Mouse (Mus musculus) lung, postnatal 14 days (tissue): ENCODE results near the gene G6pdx.

Source experiments
- DNase-seq: peaks from one replicate; pipeline ENCODE4 v3.0.0; 2021

The G6pdx gene

DNA sequence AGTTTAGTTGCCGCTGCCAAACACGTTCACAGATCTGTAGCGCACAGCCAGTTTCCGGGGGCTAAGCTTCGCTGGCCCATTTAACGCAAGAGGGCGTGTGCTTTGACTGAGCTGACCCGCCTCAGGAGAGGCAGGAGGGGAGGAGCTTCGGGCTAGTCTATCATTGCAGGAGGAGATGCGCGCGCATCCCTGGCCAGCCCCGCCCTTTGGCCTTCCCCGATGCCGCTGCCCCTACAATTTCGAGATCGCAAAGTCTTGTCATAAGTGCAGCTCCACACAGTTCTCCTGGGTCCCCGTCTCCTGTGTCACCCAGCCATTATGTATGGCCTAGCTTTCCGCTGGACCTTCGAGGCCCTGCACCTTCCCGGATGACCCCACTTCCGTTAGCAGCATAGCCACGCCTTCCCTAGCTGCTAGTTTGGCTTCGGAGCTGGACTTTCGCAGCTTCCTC lies at the start of gene G6pdx:
G6pdx (minus strand) TSS at position 369 of the 451 bp plus-strand sequence.
- peak; percentile 88 for DNase-seq

DNA sequence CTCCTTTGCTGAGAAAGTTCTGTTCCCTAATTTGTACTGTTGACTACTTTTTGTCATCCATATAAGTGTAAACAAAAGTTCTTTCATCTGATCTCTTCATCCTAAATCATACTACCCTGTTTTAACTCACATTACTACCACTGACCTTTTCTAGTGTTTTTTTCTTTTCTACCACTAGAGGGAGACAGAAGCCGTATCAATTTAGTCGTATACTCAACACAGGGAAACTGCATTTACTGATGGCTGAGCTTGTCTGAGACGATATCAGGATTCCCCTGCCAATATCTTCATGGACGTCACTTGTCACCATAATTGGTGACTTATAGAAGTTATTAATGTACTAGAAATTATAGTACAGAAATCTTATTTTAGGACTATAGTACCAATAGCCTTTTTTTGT lies 23.8 kb upstream of the G6pdx start:
- DNase-seq, result no peak

GRCm38 (mm10) chrX:74451157-74451912 lies 22.3 kb upstream of the G6pdx start:
- no peak for DNase-seq

DNA sequence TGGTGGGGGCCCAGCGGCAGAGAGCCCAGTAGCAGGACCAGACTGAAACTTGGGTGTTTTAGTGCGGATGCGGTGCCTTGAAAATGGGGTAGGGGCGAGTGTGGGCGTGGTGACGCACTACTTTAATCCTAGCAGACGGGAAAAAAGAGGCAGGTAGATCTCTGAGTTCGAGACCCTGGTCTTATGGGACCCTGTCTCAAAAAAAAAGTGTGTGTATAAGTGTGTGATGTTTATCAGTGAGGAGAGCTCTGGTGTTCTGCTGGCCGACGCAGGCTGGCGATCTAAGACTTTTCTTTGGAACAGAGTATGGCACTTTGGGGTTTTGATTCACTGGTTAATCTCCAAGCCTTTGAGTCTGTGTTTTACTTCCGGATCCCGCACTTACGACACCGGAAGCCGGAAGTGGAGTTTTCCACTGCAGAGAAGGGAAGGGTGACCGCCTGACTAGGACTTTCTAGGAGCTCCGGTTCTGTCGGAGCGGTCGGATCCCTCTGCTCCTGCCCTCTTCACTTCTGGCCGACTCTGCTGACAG lies 362 bp upstream of the G6pdx start:
- peak; percentile 73 for DNase-seq

GRCm38 (mm10) chrX:74428146-74428825 lies 708 bp downstream of the G6pdx start:
- DNase-seq, result no peak

DNA sequence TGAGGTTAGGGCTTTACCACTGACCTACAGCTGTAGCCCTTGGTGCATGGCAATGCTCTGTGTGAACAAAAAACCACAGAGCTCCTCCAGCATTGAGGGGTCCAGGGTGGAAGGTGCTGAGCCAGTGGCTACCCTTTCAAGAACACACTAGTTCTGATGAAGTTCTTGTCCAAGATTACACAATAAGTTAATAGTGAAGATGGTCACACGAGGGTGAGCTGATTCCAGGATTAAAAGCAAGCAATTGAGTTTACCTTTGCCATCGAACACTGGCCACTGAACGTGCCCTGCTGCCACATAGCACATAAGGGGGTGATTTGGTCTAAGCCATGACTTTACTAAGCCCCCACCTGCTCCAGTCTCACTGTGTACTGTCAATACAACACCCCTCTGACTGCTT lies 1.9 kb downstream of the G6pdx start:
- no peak for DNase-seq

- DNase-seq, result no peak
Observed at GRCm38 (mm10) chrX:74426256-74426655, 2.7 kb downstream of the G6pdx start.

DNA sequence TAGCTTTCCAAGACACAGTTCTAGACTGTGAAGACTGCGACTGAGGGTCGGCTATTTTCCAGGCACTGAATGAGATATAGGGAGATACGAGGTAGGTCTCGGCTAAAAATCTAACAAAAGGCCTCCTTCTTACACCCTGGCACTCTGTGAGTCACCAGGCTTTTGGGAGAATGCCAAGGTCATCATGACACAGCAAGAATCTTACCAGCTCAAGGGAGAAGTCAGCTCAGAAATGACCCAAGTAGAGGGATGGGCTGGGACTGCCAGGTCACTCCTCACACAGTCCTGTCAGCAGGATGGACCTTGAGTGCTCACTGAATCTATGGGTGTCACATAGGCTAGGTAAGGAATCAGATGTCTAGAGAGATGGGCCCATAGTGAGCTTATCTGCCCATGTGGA lies 3.8 kb downstream of the G6pdx start:
- DNase-seq, result peak; percentile 42

- no peak for DNase-seq
Observed at GRCm38 (mm10) chrX:74424443-74424842, 4.6 kb downstream of the G6pdx start.

GRCm38 (mm10) chrX:74413377-74413776 lies 15.6 kb downstream of the G6pdx start:
- DNase-seq, result peak; percentile 71

DNA sequence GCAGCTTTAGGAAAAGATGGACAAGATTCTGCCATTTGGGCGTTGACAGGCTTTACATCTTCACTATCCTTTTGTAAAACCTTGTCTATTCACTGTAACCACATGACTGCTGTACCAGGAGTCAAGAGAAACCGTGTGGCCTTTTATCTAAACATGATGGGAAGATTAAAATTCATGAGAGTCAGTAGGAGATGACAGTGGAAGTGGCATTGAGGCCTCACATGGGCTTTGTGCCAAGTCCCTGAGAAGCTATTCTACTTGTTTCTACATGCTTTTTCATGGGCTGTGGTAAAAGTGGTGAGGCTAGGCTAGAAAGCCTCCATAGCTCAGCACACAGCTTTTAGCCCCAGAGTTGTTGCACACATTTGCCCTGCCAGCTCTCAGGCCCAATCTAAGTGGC lies 20.7 kb downstream of the G6pdx start:
- DNase-seq, result no peak

GRCm38 (mm10) chrX:74400136-74400535 lies 28.9 kb downstream of the G6pdx start:
- no peak for DNase-seq

DNA sequence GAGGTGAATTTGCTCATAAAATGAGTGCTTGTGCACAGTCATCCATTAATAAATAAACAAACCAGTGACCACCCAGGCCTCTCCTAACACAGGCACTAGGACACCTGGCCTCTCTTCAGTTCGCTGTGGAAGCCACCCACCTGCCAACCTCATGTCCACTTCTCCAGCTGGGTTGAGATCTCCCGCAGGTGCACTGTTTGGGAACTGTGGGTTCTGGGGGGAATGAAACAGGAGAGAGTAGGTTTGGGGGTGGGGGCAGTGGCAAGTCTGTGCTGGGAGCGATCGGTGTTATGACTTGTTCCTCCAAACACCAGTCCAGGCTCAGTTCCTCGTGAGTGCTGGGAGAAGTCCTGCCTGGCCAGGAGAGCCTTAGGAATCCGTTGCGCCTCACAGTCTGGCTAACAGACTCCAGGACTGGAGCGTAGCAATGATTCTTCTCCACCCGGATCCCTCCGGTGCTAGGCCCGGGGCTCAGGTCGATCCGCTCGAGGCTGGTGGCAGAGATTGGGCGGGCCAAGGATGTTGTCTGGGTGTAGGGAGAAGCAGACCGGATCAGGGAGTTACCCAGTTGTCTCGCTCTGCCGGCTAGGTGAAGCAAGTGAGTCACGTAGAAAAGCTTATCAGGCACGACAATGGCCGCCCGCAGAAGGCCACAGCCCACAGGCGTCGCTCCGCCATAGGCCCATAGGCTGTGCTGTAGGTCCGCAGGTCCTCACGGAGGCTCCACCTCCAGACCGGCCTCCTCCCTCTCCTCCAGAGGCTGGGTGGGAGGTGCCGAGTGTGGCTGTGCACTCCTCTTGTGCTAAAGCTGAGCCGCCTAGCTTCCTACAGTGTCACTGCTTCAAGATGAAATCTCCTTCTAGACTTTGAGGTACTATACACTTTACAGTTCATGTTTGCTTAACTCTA lies 36.2 kb downstream of the G6pdx start, which contains the start of the genes Fam3a and Ikbkg:
Fam3a (minus strand) TSS at position 738 of the 909 bp plus-strand sequence.
Ikbkg (plus strand) TSS at position 756 of the 909 bp plus-strand sequence.
- DNase-seq, result peak; percentile 80

- no peak for DNase-seq
Observed at GRCm38 (mm10) chrX:74388153-74388552, 40.8 kb downstream of the G6pdx start.

GRCm38 (mm10) chrX:74384451-74384850 lies 44.5 kb downstream of the G6pdx start:
- DNase-seq, result no peak

DNA sequence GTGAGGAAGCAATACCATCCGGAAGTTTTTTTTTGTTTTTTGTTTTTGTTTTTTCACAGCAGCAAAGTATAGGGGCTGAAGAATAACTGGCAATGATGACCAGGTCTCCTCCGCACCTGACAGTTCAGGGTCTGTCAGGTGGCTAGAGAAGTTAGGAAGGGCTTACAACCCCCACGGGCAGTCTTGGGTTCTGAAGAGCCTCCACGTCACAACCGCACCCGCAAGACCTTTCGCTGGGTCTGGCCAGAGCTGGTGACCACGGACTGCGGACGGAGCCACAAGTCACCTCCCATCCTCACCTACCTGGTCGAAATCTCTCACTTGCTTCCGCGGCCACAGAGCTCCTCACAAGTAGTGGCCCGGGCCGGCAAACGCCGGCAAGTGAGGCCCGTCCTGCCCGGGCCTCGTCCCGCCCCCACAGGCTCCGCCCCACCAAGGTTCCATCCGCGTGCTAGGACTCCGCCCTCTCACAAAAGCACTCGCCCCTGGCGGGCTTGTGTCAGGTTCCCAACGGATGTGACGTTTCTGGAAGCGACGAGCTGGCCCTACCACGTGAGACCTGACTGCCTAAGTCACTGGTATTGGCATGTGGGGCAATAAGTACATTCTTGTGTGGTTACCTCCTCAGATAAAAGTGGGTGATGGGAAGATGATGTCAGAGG lies 56.0 kb downstream of the G6pdx start, which contains the start of the genes Ubl4a and Slc10a3:
Ubl4a (minus strand) TSS at position 331 of the 662 bp plus-strand sequence.
Slc10a3 (minus strand) TSS at position 462 of the 662 bp plus-strand sequence.
- DNase-seq, result peak; percentile 84

DNA sequence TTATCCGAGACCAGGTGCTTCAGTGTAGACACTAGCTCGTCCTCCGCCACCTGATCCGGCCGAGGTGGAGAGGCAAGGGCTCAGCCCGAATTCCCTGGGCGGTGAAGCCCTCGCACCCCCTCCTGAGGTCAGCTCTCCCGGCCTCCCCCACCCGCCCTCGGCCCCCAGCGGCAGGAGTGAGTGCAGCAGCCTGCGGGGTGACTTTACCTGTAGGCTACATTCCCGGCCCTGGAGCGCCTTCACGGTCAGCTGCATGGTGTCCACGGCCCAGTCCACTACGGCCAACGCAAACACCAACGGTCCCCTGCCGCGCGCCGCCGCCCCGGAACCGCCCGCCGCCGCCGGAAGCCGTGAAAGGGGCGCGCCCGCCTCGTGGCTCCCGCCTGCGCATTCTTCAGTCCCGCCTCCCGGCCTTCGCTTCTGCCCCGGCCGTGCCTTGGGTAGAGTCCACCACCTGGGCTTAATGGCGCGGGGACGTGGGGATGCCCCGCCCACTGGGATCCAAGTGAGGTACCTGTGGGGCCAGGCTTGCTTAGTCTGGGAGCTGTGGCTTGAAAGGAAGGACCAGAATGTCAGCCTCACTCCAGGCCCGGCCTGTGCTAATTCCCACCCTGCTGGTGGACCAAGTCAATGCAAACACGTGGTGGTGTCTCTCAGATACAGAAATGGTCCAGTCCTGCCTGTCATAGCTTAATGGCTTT lies 60.6 kb downstream of the G6pdx start:
- peak; percentile 75 for DNase-seq

GRCm38 (mm10) chrX:74367512-74367911 lies 61.5 kb downstream of the G6pdx start:
- no peak for DNase-seq
